Mouse (Mus musculus) limb, embryonic 12.5 days (tissue): Measurements from ENCODE around the gene Dagla. TPM values are rescaled to one million over a fixed set of nuclear protein-coding genes. Genes with fewer than 3 reads are reported as not detected.

Experiments used
- ATAC-seq: fragments of 200-750 bp; cut with Nextera tagmentation; 2 replicates; pipeline ENCODE4 v1.8.0; 2017; ENCODE audit warnings: low read depth, moderate TSS enrichment; ENCODE audit not compliant: insufficient number of reproducible peaks, insufficient read depth, low FRiP score, low TSS enrichment
- H3K27ac ChIP-seq: fragments of 300-500 bp; sonication (generic); 2 replicates; pipeline ENCODE4 v1.5.1; 2016; ENCODE audit warnings: mild to moderate bottlenecking, moderate library complexity
- H3K27me3 ChIP-seq: fragments of 300-500 bp; sonication (generic); 2 replicates; pipeline ENCODE4 v1.6.1; 2016; ENCODE audit warnings: mild to moderate bottlenecking, moderate library complexity
- H3K36me3 ChIP-seq: fragments of 300-500 bp; sonication (generic); 2 replicates; pipeline ENCODE4 v1.6.1; 2016; ENCODE audit warnings: mild to moderate bottlenecking, moderate library complexity
- H3K4me1 ChIP-seq: fragments of 300-500 bp; sonication (generic); replicated peaks from 2 replicates; pipeline ENCODE4 v1.6.1; 2016
- H3K4me2 ChIP-seq: fragments of 300-500 bp; sonication (generic); 2 replicates; pipeline ENCODE4 v1.6.1; 2016; ENCODE audit warnings: mild to moderate bottlenecking, moderate library complexity
- H3K4me3 ChIP-seq: fragments of 300-500 bp; sonication (generic); replicated peaks from 2 replicates; pipeline ENCODE4 v1.5.1; 2016; ENCODE audit warnings: mild to moderate bottlenecking
- H3K9ac ChIP-seq: fragments of 300-500 bp; sonication (generic); replicated peaks from 2 replicates; pipeline ENCODE4 v1.6.1; 2016; ENCODE audit warnings: mild to moderate bottlenecking, moderate library complexity
- H3K9me3 ChIP-seq: fragments of 300-500 bp; sonication (generic); 2 replicates; pipeline ENCODE4 v1.6.1; 2016; ENCODE audit warnings: mild to moderate bottlenecking, moderate library complexity
- WGBS: fragments of 180-500 bp; shearing (Covaris S2); methylation state at CpG from one replicate; pipeline ENCODE4 v1.1.7; 2016; 5-methylcytosine and 5-hydroxymethylcytosine counted together
- polyA plus RNA-seq: library from polyadenylated mRNA; unstranded; fragments of >200 nt; fragmentation: Nextera tagmentation; extraction: Ambion mirVana; gene quantifications from 2 replicates; pipeline ENCODE4 v1.2.1, GENCODE M21; 2016

Gene Dagla
- polyA plus RNA-seq, 1 experiment from 2014 or later = 1.8 TPM

- Histone ChIP-seq H3K4me1 (peaks cover 12% of the 10 kb centered on the region; the same call in 1 of the 2 replicates), H3K9me3 (no peaks in the 10 kb centered on the region), H3K4me2 (no peak overlapping the region), H3K36me3 (no peaks in the 10 kb centered on the region), H3K27ac (no peak overlapping the region), H3K4me3 (no peak overlapping the region), H3K27me3 (peaks cover 53% of the 10 kb centered on the region), H3K9ac (no peak overlapping the region)
- WGBS = 74% methylated on average over 5 of the region's 5 CpGs
- no peak for ATAC-seq
These were observed 2.7 kb upstream of the Dagla start for GRCm38 (mm10) chr19:10307351-10307750.

- WGBS = 89% methylated on average over 5 of the region's 5 CpGs
- Histone ChIP-seq H3K36me3 (no peaks in the 10 kb centered on the region), H3K9me3 (no peaks in the 10 kb centered on the region), H3K4me3 (no peak overlapping the region), H3K4me1 (peaks cover 12% of the 10 kb centered on the region; the same call in 1 of the 2 replicates), H3K27me3 (peaks cover 53% of the 10 kb centered on the region), H3K4me2 (no peak overlapping the region), H3K9ac (no peak overlapping the region), H3K27ac (no peak overlapping the region)
- no peak for ATAC-seq
These were observed 2.0 kb upstream of the Dagla start for GRCm38 (mm10) chr19:10306521-10307243.

GRCm38 (mm10) chr19:10305640-10306039, 963 bp upstream of the Dagla start:
- H3K36me3 ChIP-seq = no peaks in the 10 kb centered on the region
- H3K9ac ChIP-seq = no peak overlapping the region
- H3K27ac ChIP-seq = no peak overlapping the region
- H3K9me3 ChIP-seq = no peaks in the 10 kb centered on the region
- H3K27me3 ChIP-seq = peaks cover 53% of the 10 kb centered on the region
- no peak overlapping the region for H3K4me2 ChIP-seq
- H3K4me3 ChIP-seq = no peak overlapping the region
- 79% methylated on average over 12 of the region's 12 CpGs for WGBS
- no peak for ATAC-seq
- H3K4me1 ChIP-seq = peaks cover 12% of the 10 kb centered on the region; the same call in 1 of the 2 replicates

GRCm38 (mm10) chr19:10304395-10304794, 282 bp downstream of the Dagla start:
- Histone ChIP-seq H3K9me3 (no peaks in the 10 kb centered on the region), H3K4me2 (peak overlapping the region; percentile 98), H3K27me3 (peaks cover 53% of the 10 kb centered on the region), H3K36me3 (no peaks in the 10 kb centered on the region), H3K4me1 (peaks cover 12% of the 10 kb centered on the region; the same call in 1 of the 2 replicates), H3K9ac (peak overlapping the region; percentile 76), H3K4me3 (peak overlapping the region; percentile 72), H3K27ac (no peak overlapping the region)
- ATAC-seq = peak; percentile 34
- 7% methylated on average over 37 of the region's 37 CpGs for WGBS

GRCm38 (mm10) chr19:10302852-10303251, 1.8 kb downstream of the Dagla start:
- Histone ChIP-seq H3K9ac (no peak overlapping the region), H3K36me3 (no peaks in the 10 kb centered on the region), H3K4me1 (peaks cover 12% of the 10 kb centered on the region; the same call in 1 of the 2 replicates), H3K27ac (no peak overlapping the region), H3K4me3 (no peak overlapping the region), H3K27me3 (peaks cover 53% of the 10 kb centered on the region), H3K4me2 (no peak overlapping the region), H3K9me3 (no peaks in the 10 kb centered on the region)
- ATAC-seq = no peak
- 94% methylated on average over 3 of the region's 3 CpGs for WGBS

- Histone ChIP-seq H3K27me3 (peaks cover 44% of the 10 kb centered on the region), H3K9me3 (no peaks in the 10 kb centered on the region), H3K4me3 (no peak overlapping the region), H3K4me1 (peaks cover 18% of the 10 kb centered on the region), H3K27ac (no peak overlapping the region), H3K9ac (no peak overlapping the region), H3K4me2 (no peak overlapping the region), H3K36me3 (no peaks in the 10 kb centered on the region)
- 70% methylated on average over 4 of the region's 4 CpGs for WGBS
- ATAC-seq = no peak
These were observed 2.8 kb downstream of the Dagla start for GRCm38 (mm10) chr19:10301866-10302356.

- H3K36me3 ChIP-seq = no peaks in the 10 kb centered on the region
- peaks cover 39% of the 10 kb centered on the region for H3K27me3 ChIP-seq
- 76% methylated on average over 11 of the region's 11 CpGs for WGBS
- no peak overlapping the region for H3K4me3 ChIP-seq
- H3K27ac ChIP-seq = no peak overlapping the region
- peaks cover 25% of the 10 kb centered on the region for H3K4me1 ChIP-seq
- ATAC-seq = no peak
- no peak overlapping the region for H3K9ac ChIP-seq
- no peaks in the 10 kb centered on the region for H3K9me3 ChIP-seq
- no peak overlapping the region for H3K4me2 ChIP-seq
These were observed 3.4 kb downstream of the Dagla start for GRCm38 (mm10) chr19:10301263-10301662.

- no peak for ATAC-seq
- H3K4me3 ChIP-seq = no peak overlapping the region
- WGBS = 76% methylated on average over 4 of the region's 4 CpGs
- no peak overlapping the region for H3K4me2 ChIP-seq
- H3K27ac ChIP-seq = no peak overlapping the region
- H3K27me3 ChIP-seq = peaks cover 35% of the 10 kb centered on the region
- H3K9me3 ChIP-seq = no peaks in the 10 kb centered on the region
- no peaks in the 10 kb centered on the region for H3K36me3 ChIP-seq
- H3K9ac ChIP-seq = no peak overlapping the region
- H3K4me1 ChIP-seq = peaks cover 29% of the 10 kb centered on the region
These were observed 3.9 kb downstream of the Dagla start for GRCm38 (mm10) chr19:10300809-10301208.

GRCm38 (mm10) chr19:10298268-10298667, 6.4 kb downstream of the Dagla start:
- peaks cover 17% of the 10 kb centered on the region for H3K27me3 ChIP-seq
- H3K4me2 ChIP-seq = no peak overlapping the region
- ATAC-seq = no peak
- no peaks in the 10 kb centered on the region for H3K9me3 ChIP-seq
- no peak overlapping the region for H3K27ac ChIP-seq
- H3K4me3 ChIP-seq = no peak overlapping the region
- H3K9ac ChIP-seq = no peak overlapping the region
- no peaks in the 10 kb centered on the region for H3K36me3 ChIP-seq
- 91% methylated on average over 4 of the region's 4 CpGs for whole genome bisulfite sequencing
- peaks cover 42% of the 10 kb centered on the region for H3K4me1 ChIP-seq

GRCm38 (mm10) chr19:10297041-10297503, 7.6 kb downstream of the Dagla start:
- Histone ChIP-seq H3K9ac (peak overlapping the region; percentile 46), H3K27ac (peak overlapping the region; percentile 69), H3K4me3 (no peak overlapping the region), H3K4me1 (peaks cover 48% of the 10 kb centered on the region), H3K9me3 (no peaks in the 10 kb centered on the region), H3K27me3 (peaks cover 7% of the 10 kb centered on the region; the same call in 1 of the 2 replicates), H3K36me3 (no peaks in the 10 kb centered on the region), H3K4me2 (0 out of 2 replicates have a peak overlapping the region, but pooled peaks have one; percentile 9)
- WGBS = 17% methylated on average over 8 of the region's 8 CpGs
- no peak for ATAC-seq

- H3K4me3 ChIP-seq = no peak overlapping the region
- no peaks in the 10 kb centered on the region for H3K36me3 ChIP-seq
- peak overlapping the region; percentile 69; the same call in 1 of the 2 replicates for H3K27ac ChIP-seq
- no peak for ATAC-seq
- H3K9ac ChIP-seq = peak overlapping the region; percentile 18; the same call in 1 of the 2 replicates
- 0 out of 2 replicates have a peak overlapping the region, but pooled peaks have one; percentile 9 for H3K4me2 ChIP-seq
- H3K9me3 ChIP-seq = no peaks in the 10 kb centered on the region
- whole genome bisulfite sequencing = 14% methylated on average over 5 of the region's 5 CpGs
- peaks cover 54% of the 10 kb centered on the region for H3K4me1 ChIP-seq
- peaks cover 7% of the 10 kb centered on the region; the same call in 1 of the 2 replicates for H3K27me3 ChIP-seq
These were observed 8.4 kb downstream of the Dagla start for GRCm38 (mm10) chr19:10296306-10296705.
